Mouse (Mus musculus) lung, postnatal 0 days (tissue): Measurements from ENCODE around the gene Tmc1.

ENCODE experiments used
- CTCF ChIP-seq: IDR thresholded peaks from 2 replicates; pipeline ENCODE4 v1.5.1; 2016; ENCODE audit warnings: antibody characterized with exemption, mild to moderate bottlenecking
- EP300 ChIP-seq: IDR thresholded peaks from 2 replicates; pipeline ENCODE4 v1.6.1; 2016; ENCODE audit warnings: antibody characterized with exemption, mild to moderate bottlenecking, control low read depth

- TF ChIP-seq CTCF (peak; percentile 68), EP300 (no peak)
Measured at GRCm38 (mm10) chr19:20797558-20798101, 156.4 kb downstream of the Tmc1 start.
